Mouse (Mus musculus): ENCODE measurements around the gene Dach1. TPM values are rescaled to one million over a fixed set of nuclear protein-coding genes. Genes with fewer than 3 reads are reported as not detected.

Dach1 gene
- polyA plus RNA-seq, 1 experiment from 2014 or later = 7.8 TPM

GRCm38 (mm10) chr14:98067273-98067905, 102.2 kb downstream of the Dach1 start:
- Histone ChIP-seq H3K4me1 (replicated peaks; ENCODE audit: control insufficient read depth, insufficient read depth, low read length) (peaks cover 5% of the 10 kb centered on the region; the same call in 1 of the 2 replicates), H3K4me2 (ENCODE audit: low read depth, low read length) (no peak overlapping the region), H3K4me3 (ENCODE audit: low read length) (no peak overlapping the region), H3K36me3 (ENCODE audit: control insufficient read depth, insufficient read depth, low read length) (no peaks in the 10 kb centered on the region), H3K9ac (ENCODE audit: low read length) (no peak overlapping the region), H3K9me3 (ENCODE audit: control insufficient read depth, low read length) (no peaks in the 10 kb centered on the region), H3K27ac (ENCODE audit: low read length) (no peak overlapping the region), H3K27me3 (ENCODE audit: control insufficient read depth, insufficient read depth, low read depth, low read length) (no peaks in the 10 kb centered on the region)
- WGBS = 64% methylated on average over 4 of the region's 4 CpGs
- no peak for ATAC-seq (ENCODE audit: low read depth)

- no peak overlapping the region for H3K4me3 ChIP-seq (ENCODE audit: low read length)
- H3K4me1 ChIP-seq (replicated peaks; ENCODE audit: control insufficient read depth, insufficient read depth, low read length) = peaks cover 5% of the 10 kb centered on the region; the same call in 1 of the 2 replicates
- ATAC-seq (ENCODE audit: low read depth) = no peak
- no peaks in the 10 kb centered on the region for H3K36me3 ChIP-seq (ENCODE audit: control insufficient read depth, insufficient read depth, low read length)
- no peak overlapping the region for H3K9ac ChIP-seq (ENCODE audit: low read length)
- H3K27ac ChIP-seq (ENCODE audit: low read length) = no peak overlapping the region
- H3K27me3 ChIP-seq (ENCODE audit: control insufficient read depth, insufficient read depth, low read depth, low read length) = no peaks in the 10 kb centered on the region
- no peak overlapping the region for H3K4me2 ChIP-seq (ENCODE audit: low read depth, low read length)
- no peaks in the 10 kb centered on the region for H3K9me3 ChIP-seq (ENCODE audit: control insufficient read depth, low read length)
- WGBS = 50% methylated on average over 2 of the region's 2 CpGs
Measured at GRCm38 (mm10) chr14:98064190-98064589, 105.4 kb downstream of the Dach1 start.

- WGBS = 32% methylated on average over 2 of the region's 2 CpGs
- Histone ChIP-seq H3K27me3 (ENCODE audit: control insufficient read depth, insufficient read depth, low read depth, low read length) (no peaks in the 10 kb centered on the region), H3K9me3 (ENCODE audit: control insufficient read depth, low read length) (no peaks in the 10 kb centered on the region), H3K4me3 (ENCODE audit: low read length) (no peak overlapping the region), H3K9ac (ENCODE audit: low read length) (no peak overlapping the region), H3K4me1 (replicated peaks; ENCODE audit: control insufficient read depth, insufficient read depth, low read length) (no peaks in the 10 kb centered on the region), H3K36me3 (ENCODE audit: control insufficient read depth, insufficient read depth, low read length) (no peaks in the 10 kb centered on the region), H3K27ac (ENCODE audit: low read length) (no peak overlapping the region), H3K4me2 (ENCODE audit: low read depth, low read length) (no peak overlapping the region)
- no peak for ATAC-seq (ENCODE audit: low read depth)
Measured at GRCm38 (mm10) chr14:98049329-98049728, 120.2 kb downstream of the Dach1 start.

- Histone ChIP-seq H3K4me3 (ENCODE audit: low read length) (no peak overlapping the region), H3K9ac (ENCODE audit: low read length) (no peak overlapping the region), H3K27me3 (ENCODE audit: control insufficient read depth, insufficient read depth, low read depth, low read length) (no peaks in the 10 kb centered on the region), H3K27ac (ENCODE audit: low read length) (no peak overlapping the region), H3K4me1 (replicated peaks; ENCODE audit: control insufficient read depth, insufficient read depth, low read length) (no peaks in the 10 kb centered on the region), H3K36me3 (ENCODE audit: control insufficient read depth, insufficient read depth, low read length) (no peaks in the 10 kb centered on the region), H3K9me3 (ENCODE audit: control insufficient read depth, low read length) (no peaks in the 10 kb centered on the region), H3K4me2 (ENCODE audit: low read depth, low read length) (no peak overlapping the region)
- ATAC-seq (ENCODE audit: low read depth) = no peak
- 83% methylated on average over 2 of the region's 2 CpGs for WGBS
Measured at GRCm38 (mm10) chr14:98048403-98048802, 121.2 kb downstream of the Dach1 start.

GRCm38 (mm10) chr14:98047670-98048069, 121.9 kb downstream of the Dach1 start:
- Histone ChIP-seq H3K9ac (ENCODE audit: low read length) (no peak overlapping the region), H3K4me3 (ENCODE audit: low read length) (no peak overlapping the region), H3K27ac (ENCODE audit: low read length) (no peak overlapping the region), H3K36me3 (ENCODE audit: control insufficient read depth, insufficient read depth, low read length) (no peaks in the 10 kb centered on the region), H3K9me3 (ENCODE audit: control insufficient read depth, low read length) (no peaks in the 10 kb centered on the region), H3K4me2 (ENCODE audit: low read depth, low read length) (no peak overlapping the region), H3K4me1 (replicated peaks; ENCODE audit: control insufficient read depth, insufficient read depth, low read length) (no peaks in the 10 kb centered on the region), H3K27me3 (ENCODE audit: control insufficient read depth, insufficient read depth, low read depth, low read length) (no peaks in the 10 kb centered on the region)
- ATAC-seq (ENCODE audit: low read depth) = no peak
- 82% methylated on average over 3 of the region's 3 CpGs for WGBS

GRCm38 (mm10) chr14:98046960-98047359, 122.6 kb downstream of the Dach1 start:
- Histone ChIP-seq H3K9ac (ENCODE audit: low read length) (no peak overlapping the region), H3K4me1 (replicated peaks; ENCODE audit: control insufficient read depth, insufficient read depth, low read length) (no peaks in the 10 kb centered on the region), H3K9me3 (ENCODE audit: control insufficient read depth, low read length) (no peaks in the 10 kb centered on the region), H3K36me3 (ENCODE audit: control insufficient read depth, insufficient read depth, low read length) (no peaks in the 10 kb centered on the region), H3K27me3 (ENCODE audit: control insufficient read depth, insufficient read depth, low read depth, low read length) (no peaks in the 10 kb centered on the region), H3K4me3 (ENCODE audit: low read length) (no peak overlapping the region), H3K4me2 (ENCODE audit: low read depth, low read length) (no peak overlapping the region), H3K27ac (ENCODE audit: low read length) (no peak overlapping the region)
- ATAC-seq (ENCODE audit: low read depth) = no peak

GRCm38 (mm10) chr14:98038524-98038923, 131.0 kb downstream of the Dach1 start:
- no peak overlapping the region for H3K9ac ChIP-seq (ENCODE audit: low read length)
- no peak overlapping the region for H3K4me2 ChIP-seq (ENCODE audit: low read depth, low read length)
- no peak for ATAC-seq (ENCODE audit: low read depth)
- no peak overlapping the region for H3K4me3 ChIP-seq (ENCODE audit: low read length)
- H3K36me3 ChIP-seq (ENCODE audit: control insufficient read depth, insufficient read depth, low read length) = no peaks in the 10 kb centered on the region
- no peaks in the 10 kb centered on the region for H3K27me3 ChIP-seq (ENCODE audit: control insufficient read depth, insufficient read depth, low read depth, low read length)
- H3K9me3 ChIP-seq (ENCODE audit: control insufficient read depth, low read length) = no peaks in the 10 kb centered on the region
- H3K4me1 ChIP-seq (replicated peaks; ENCODE audit: control insufficient read depth, insufficient read depth, low read length) = no peaks in the 10 kb centered on the region
- no peak overlapping the region for H3K27ac ChIP-seq (ENCODE audit: low read length)
- 43% methylated on average over 1 of the region's 1 CpGs for WGBS

- Histone ChIP-seq H3K9ac (ENCODE audit: low read length) (no peak overlapping the region), H3K9me3 (ENCODE audit: control insufficient read depth, low read length) (no peaks in the 10 kb centered on the region), H3K4me2 (ENCODE audit: low read depth, low read length) (no peak overlapping the region), H3K27me3 (ENCODE audit: control insufficient read depth, insufficient read depth, low read depth, low read length) (no peaks in the 10 kb centered on the region), H3K36me3 (ENCODE audit: control insufficient read depth, insufficient read depth, low read length) (no peaks in the 10 kb centered on the region), H3K27ac (ENCODE audit: low read length) (no peak overlapping the region), H3K4me1 (replicated peaks; ENCODE audit: control insufficient read depth, insufficient read depth, low read length) (no peaks in the 10 kb centered on the region), H3K4me3 (ENCODE audit: low read length) (no peak overlapping the region)
- 52% methylated on average over 3 of the region's 3 CpGs for WGBS
- ATAC-seq (ENCODE audit: low read depth) = no peak
Measured at GRCm38 (mm10) chr14:98037175-98037574, 132.4 kb downstream of the Dach1 start.

- 0% methylated on average over 1 of the region's 1 CpGs for WGBS
- H3K4me2 ChIP-seq (ENCODE audit: low read depth, low read length) = no peak overlapping the region
- no peak overlapping the region for H3K9ac ChIP-seq (ENCODE audit: low read length)
- no peaks in the 10 kb centered on the region for H3K4me1 ChIP-seq (replicated peaks; ENCODE audit: control insufficient read depth, insufficient read depth, low read length)
- H3K27ac ChIP-seq (ENCODE audit: low read length) = no peak overlapping the region
- no peak for ATAC-seq (ENCODE audit: low read depth)
- no peaks in the 10 kb centered on the region for H3K9me3 ChIP-seq (ENCODE audit: control insufficient read depth, low read length)
- H3K4me3 ChIP-seq (ENCODE audit: low read length) = no peak overlapping the region
- no peaks in the 10 kb centered on the region for H3K36me3 ChIP-seq (ENCODE audit: control insufficient read depth, insufficient read depth, low read length)
- H3K27me3 ChIP-seq (ENCODE audit: control insufficient read depth, insufficient read depth, low read depth, low read length) = no peaks in the 10 kb centered on the region
Measured at GRCm38 (mm10) chr14:98035261-98035660, 134.3 kb downstream of the Dach1 start.

- ATAC-seq (ENCODE audit: low read depth) = no peak
- Histone ChIP-seq H3K9me3 (ENCODE audit: control insufficient read depth, low read length) (no peaks in the 10 kb centered on the region), H3K27me3 (ENCODE audit: control insufficient read depth, insufficient read depth, low read depth, low read length) (no peaks in the 10 kb centered on the region), H3K4me1 (replicated peaks; ENCODE audit: control insufficient read depth, insufficient read depth, low read length) (no peaks in the 10 kb centered on the region), H3K4me3 (ENCODE audit: low read length) (no peak overlapping the region), H3K4me2 (ENCODE audit: low read depth, low read length) (no peak overlapping the region), H3K27ac (ENCODE audit: low read length) (no peak overlapping the region), H3K9ac (ENCODE audit: low read length) (no peak overlapping the region), H3K36me3 (ENCODE audit: control insufficient read depth, insufficient read depth, low read length) (no peaks in the 10 kb centered on the region)
- WGBS = 60% methylated on average over 4 of the region's 4 CpGs
Measured at GRCm38 (mm10) chr14:98023540-98023939, 146.0 kb downstream of the Dach1 start.
